Mouse (Mus musculus) kidney, postnatal 0 days (tissue): Measurements from ENCODE around the gene Lama2. TPM values are rescaled to one million over a fixed set of nuclear protein-coding genes. Genes with fewer than 3 reads are reported as not detected.
A peak's percentile ranks its signal among the peaks of the same experiment; 100 is the strongest.

ENCODE experiments used
- ATAC-seq: fragments of 200-750 bp; cut with Nextera tagmentation; replicated peaks from 2 replicates; pipeline ENCODE4 v1.8.0; 2017; ENCODE audit warnings: low read depth, moderate number of reproducible peaks, moderate TSS enrichment, moderate library complexity; ENCODE audit not compliant: low FRiP score
- DNase-seq: peaks from one replicate; pipeline ENCODE4 v3.0.0-alpha.2; 2016; ENCODE audit warnings: low spot score
- H3K27ac ChIP-seq: fragments of 300-500 bp; sonication (generic); 2 replicates; pipeline ENCODE4 v1.5.1; 2014; ENCODE audit warnings: mild to moderate bottlenecking
- H3K27me3 ChIP-seq: fragments of 300-500 bp; sonication (generic); 2 replicates; pipeline ENCODE4 v1.6.1; 2014; ENCODE audit warnings: low read length, mixed read lengths; ENCODE audit not compliant: insufficient read depth
- H3K36me3 ChIP-seq: fragments of 300-500 bp; sonication (generic); 2 replicates; pipeline ENCODE4 v1.6.1; 2014; ENCODE audit warnings: low read length, mixed read lengths; ENCODE audit not compliant: insufficient read depth
- H3K4me1 ChIP-seq: fragments of 300-500 bp; sonication (generic); replicated peaks from 2 replicates; pipeline ENCODE4 v1.6.1; 2014; ENCODE audit warnings: antibody characterized with exemption, low read length, mixed read lengths; ENCODE audit not compliant: insufficient read depth
- H3K4me2 ChIP-seq: fragments of 300-500 bp; sonication (generic); 2 replicates; pipeline ENCODE4 v1.6.1; 2014; ENCODE audit warnings: mild to moderate bottlenecking, low read length, moderate library complexity, mixed read lengths
- H3K4me3 ChIP-seq: fragments of 300-500 bp; sonication (generic); replicated peaks from 2 replicates; pipeline ENCODE4 v1.5.1; 2014; ENCODE audit warnings: low read depth, low read length
- H3K9ac ChIP-seq: fragments of 300-500 bp; sonication (generic); 2 replicates; pipeline ENCODE4 v1.6.1; 2014; ENCODE audit warnings: low read depth, low read length
- H3K9me3 ChIP-seq: fragments of 300-500 bp; sonication (generic); replicated peaks from 2 replicates; pipeline ENCODE4 v1.6.1; 2016; ENCODE audit warnings: low read length, inconsistent platforms, mixed read lengths
- CTCF ChIP-seq: IDR thresholded peaks from 2 replicates; pipeline ENCODE4 v1.5.1; 2016; ENCODE audit warnings: antibody characterized with exemption, low read depth, mild to moderate bottlenecking, moderate library complexity
- WGBS: fragments of 180-500 bp; shearing (Covaris S2); extraction: QIAGEN DNeasy Blood & Tissue Kit; methylation state at CpG from one replicate; pipeline ENCODE4 v1.1.7; 2014; 5-methylcytosine and 5-hydroxymethylcytosine counted together
- polyA plus RNA-seq: library from polyadenylated mRNA; unstranded; fragments of >200 nt; fragmentation: Nextera tagmentation; extraction: Ambion mirVana; gene quantifications from 2 replicates; pipeline ENCODE4 v1.2.1, GENCODE M21; 2015

Lama2 gene
- polyA plus RNA-seq, 1 experiment from 2014 or later, result 16.2 TPM

DNA sequence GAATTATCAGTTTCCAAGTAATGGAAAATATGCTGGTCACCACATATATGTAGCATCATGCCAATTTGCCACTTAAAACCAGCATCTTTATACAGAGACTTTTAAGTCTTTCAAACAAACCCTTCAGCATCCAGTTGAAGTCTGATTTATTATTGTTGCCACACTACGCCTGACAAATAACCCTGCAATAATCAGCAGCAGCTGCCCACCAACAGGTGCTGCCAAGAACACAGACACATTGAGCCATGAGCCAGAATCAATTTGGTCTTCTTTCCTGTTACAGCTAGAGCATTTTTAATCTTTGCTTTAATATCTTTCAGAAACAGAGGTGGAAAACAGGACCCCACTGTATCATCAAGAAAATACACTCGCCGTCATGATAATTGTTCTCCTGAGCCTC lies 118.7 kb downstream of the Lama2 start:
- H3K27ac ChIP-seq, result no peak overlapping the region
- TF ChIP-seq CTCF, result no peak
- no peak for ATAC-seq

DNA sequence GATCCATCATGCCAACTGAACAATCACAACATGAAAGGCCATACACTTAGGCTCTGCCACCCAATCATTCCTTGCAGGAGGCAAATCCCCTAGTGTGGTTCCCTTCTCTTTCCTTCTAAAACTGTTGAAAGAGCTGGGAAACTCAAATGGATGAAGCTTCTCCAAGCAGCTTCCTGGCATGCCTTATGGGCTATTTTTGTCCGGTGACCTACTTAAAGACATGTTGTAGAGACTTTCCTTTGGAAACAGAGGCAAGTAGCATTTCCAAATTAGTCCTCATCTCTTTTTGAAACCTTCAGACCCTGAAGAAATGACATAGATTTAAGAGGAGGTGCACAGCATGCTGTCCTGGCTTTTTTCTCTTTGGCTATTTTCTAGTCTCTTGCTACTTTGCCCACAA lies 131.1 kb downstream of the Lama2 start:
- ATAC-seq, result no peak

More for the DNA sequence above, 118.7 kb downstream of the Lama2 start:
- 79% methylated on average over 3 of the region's 3 CpGs for WGBS
- H3K27me3 ChIP-seq, result no peaks in the 10 kb centered on the region
- no peak for DNase-seq
- H3K9me3 ChIP-seq, result no peaks in the 10 kb centered on the region
- H3K36me3 ChIP-seq, result no peaks in the 10 kb centered on the region
- H3K4me3 ChIP-seq, result no peak overlapping the region
- H3K4me1 ChIP-seq, result no peaks in the 10 kb centered on the region
- no peak overlapping the region for H3K4me2 ChIP-seq
- H3K9ac ChIP-seq, result no peak overlapping the region

DNA sequence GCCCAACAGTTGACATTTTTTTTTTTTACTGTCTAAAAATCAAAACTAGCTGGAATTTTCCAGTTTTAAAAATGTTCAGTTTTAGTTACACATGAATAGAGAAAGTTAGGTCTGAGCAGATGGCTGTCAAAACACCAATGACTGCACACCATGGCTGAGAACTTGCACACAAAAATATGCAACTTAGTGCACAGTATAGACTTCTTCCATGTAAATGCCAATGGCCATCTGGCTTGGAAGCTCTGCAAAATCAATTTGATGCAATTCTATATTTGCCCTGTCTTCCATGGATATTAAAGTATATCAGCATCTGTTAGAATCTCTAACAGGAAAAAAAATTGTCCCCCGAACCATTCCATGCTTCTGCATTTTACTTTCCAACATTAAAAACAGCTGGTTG lies 135.5 kb downstream of the Lama2 start:
- no peaks in the 10 kb centered on the region for H3K36me3 ChIP-seq
- H3K27ac ChIP-seq, result no peak overlapping the region
- ATAC-seq (no peak), DNase-seq (no peak)
- no peak overlapping the region for H3K4me3 ChIP-seq
- WGBS, result 85% methylated on average over 1 of the region's 1 CpGs
- TF ChIP-seq CTCF, result no peak
- no peak overlapping the region for H3K9ac ChIP-seq
- no peaks in the 10 kb centered on the region for H3K4me1 ChIP-seq
- no peak overlapping the region for H3K4me2 ChIP-seq
- no peaks in the 10 kb centered on the region for H3K27me3 ChIP-seq
- H3K9me3 ChIP-seq, result no peaks in the 10 kb centered on the region

More for the DNA sequence above, 131.1 kb downstream of the Lama2 start:
- WGBS, result 97% methylated on average over 1 of the region's 1 CpGs
- no peak overlapping the region for H3K9ac ChIP-seq
- H3K27ac ChIP-seq, result no peak overlapping the region
- H3K4me1 ChIP-seq, result no peaks in the 10 kb centered on the region
- no peak overlapping the region for H3K4me3 ChIP-seq
- no peak overlapping the region for H3K4me2 ChIP-seq
- no peak for TF ChIP-seq CTCF
- no peak for DNase-seq
- no peaks in the 10 kb centered on the region for H3K9me3 ChIP-seq
- H3K27me3 ChIP-seq, result no peaks in the 10 kb centered on the region
- H3K36me3 ChIP-seq, result no peaks in the 10 kb centered on the region

DNA sequence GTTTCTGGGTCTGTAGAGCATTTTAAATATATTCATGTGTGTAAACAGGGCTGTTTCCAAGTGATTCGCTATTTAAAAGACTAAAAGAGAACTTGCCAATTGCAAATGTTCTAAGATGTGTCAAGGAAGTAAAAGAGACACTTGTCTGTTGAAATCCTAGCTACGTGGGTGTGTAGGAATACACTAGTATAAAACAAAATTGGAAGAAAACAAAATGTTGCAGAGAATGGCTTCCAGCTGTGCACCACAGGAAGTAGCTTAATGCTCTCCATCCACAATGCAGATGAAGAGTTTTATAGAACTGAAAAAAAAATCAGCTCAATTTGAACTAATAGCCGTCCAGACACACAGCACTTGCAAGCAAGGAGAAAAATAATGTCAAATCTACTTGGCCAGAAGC lies 144.0 kb downstream of the Lama2 start:
- DNase-seq (peak; percentile 50), ATAC-seq (no peak)
- Histone ChIP-seq H3K9ac (no peak overlapping the region), H3K4me1 (no peaks in the 10 kb centered on the region), H3K4me3 (no peak overlapping the region), H3K9me3 (no peaks in the 10 kb centered on the region), H3K4me2 (no peak overlapping the region), H3K36me3 (no peaks in the 10 kb centered on the region), H3K27ac (no peak overlapping the region), H3K27me3 (no peaks in the 10 kb centered on the region)
- 40% methylated on average over 3 of the region's 3 CpGs for WGBS
- TF ChIP-seq CTCF, result no peak

- no peak for TF ChIP-seq CTCF
- H3K9ac ChIP-seq, result no peak overlapping the region
- H3K27me3 ChIP-seq, result no peaks in the 10 kb centered on the region
- no peak overlapping the region for H3K27ac ChIP-seq
- H3K36me3 ChIP-seq, result no peaks in the 10 kb centered on the region
- no peaks in the 10 kb centered on the region for H3K9me3 ChIP-seq
- H3K4me2 ChIP-seq, result no peak overlapping the region
- H3K4me3 ChIP-seq, result no peak overlapping the region
- ATAC-seq, result no peak
- DNase-seq, result no peak
- WGBS, result 82% methylated on average over 1 of the region's 1 CpGs
- no peaks in the 10 kb centered on the region for H3K4me1 ChIP-seq
Measured at GRCm38 (mm10) chr10:27468274-27468673, 151.3 kb downstream of the Lama2 start.

DNA sequence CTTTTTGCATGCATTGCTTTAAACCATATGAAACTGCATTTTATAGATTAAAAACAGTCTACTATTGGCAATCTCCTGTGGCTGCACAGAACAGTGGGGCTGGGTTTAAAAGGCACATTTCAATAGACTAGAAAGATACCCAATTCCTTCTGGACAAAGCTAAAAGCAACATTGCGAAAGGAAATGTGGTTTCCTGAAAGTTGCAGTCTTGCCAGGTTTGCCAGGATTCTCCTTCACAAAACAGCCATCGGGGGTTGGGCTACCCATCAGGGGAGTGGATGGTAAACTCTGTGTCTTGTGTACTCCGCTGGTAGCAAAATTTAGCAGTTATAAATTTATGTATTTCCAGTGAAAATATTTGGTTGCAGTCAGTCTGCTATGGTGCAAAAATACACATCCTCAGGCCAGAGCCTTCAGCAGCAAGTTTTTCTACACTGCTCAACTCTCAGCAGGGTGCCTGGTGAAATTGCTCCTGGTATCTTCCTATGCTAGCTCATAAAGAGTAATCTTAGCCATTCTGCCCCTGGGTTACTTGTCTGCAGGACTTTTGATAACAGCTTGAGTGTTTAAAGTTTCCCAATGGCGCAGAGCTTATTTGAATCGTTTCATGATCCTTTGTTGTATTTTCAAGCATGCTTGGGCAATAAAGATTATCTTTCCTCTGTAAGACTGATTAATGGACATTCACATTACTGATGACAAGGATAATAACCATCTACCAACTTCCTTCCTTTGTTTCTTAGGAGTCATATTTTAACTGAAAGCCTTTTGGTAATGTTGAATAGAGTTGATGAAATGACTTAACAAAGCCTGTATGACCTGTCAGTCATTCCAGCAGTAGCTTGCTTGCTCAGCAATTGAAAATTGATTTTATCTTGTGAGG lies 205.7 kb downstream of the Lama2 start:
- Histone ChIP-seq H3K4me2 (no peak overlapping the region), H3K9me3 (no peaks in the 10 kb centered on the region), H3K4me3 (no peak overlapping the region), H3K27me3 (no peaks in the 10 kb centered on the region), H3K27ac (no peak overlapping the region), H3K36me3 (no peaks in the 10 kb centered on the region), H3K4me1 (no peaks in the 10 kb centered on the region), H3K9ac (no peak overlapping the region)
- WGBS, result 57% methylated on average over 5 of the region's 5 CpGs
- no peak for ATAC-seq
- peak; percentile 10 for DNase-seq
- TF ChIP-seq CTCF, result no peak
